ENCODE assay signal across 21 mouse cellular contexts in genomic region chr5:101992969-101993670, GRCm38 (mm10).
DNase-seq lines count a peak whose midpoint lies in the region; ATAC-seq and TF ChIP-seq lines count a peak whose summit lies in the region.
"Had no signal": no experiment of that assay in that cellular context is flagged by ENCODE, and none has a peak within 500 bp of the region (broad histone marks: within the 10 kb centered on the region; RNA-seq: fewer than 3 reads in every experiment).

No protein-coding gene starts in this region.

- POLR2A ChIA-PET in Patski (lab: Charles Lee) = interaction anchor here (1.0 kb wide), 1 partner anchor 90 kb away, joined by 3 read pairs; no protein-coding TSS in a partner anchor

- H3K27ac ChIP-seq in heart, embryonic 13.5 days (replicated peaks) = peak overlapping the region; percentile 39; the same call in 1 of the 2 replicates
- H3K27ac ChIP-seq in kidney, embryonic 16.5 days (ENCODE audit: low read length) = peak overlapping the region; percentile 69; the same call in 1 of the 2 replicates
- H3K27ac ChIP-seq in forebrain, embryonic 13.5 days = no peak overlapping the region
- H3K27ac ChIP-seq: embryonic facial prominence, embryonic 13.5 days; forebrain, embryonic 15.5 days; limb, embryonic 12.5 days had no signal

- peaks cover 37% of the 10 kb centered on the region for H3K4me1 ChIP-seq in heart, embryonic 13.5 days
- H3K4me1 ChIP-seq in kidney, embryonic 16.5 days (ENCODE audit: insufficient read depth, low read length) = peaks cover 31% of the 10 kb centered on the region
- peaks cover 12% of the 10 kb centered on the region for H3K4me1 ChIP-seq in forebrain, embryonic 13.5 days
- H3K4me1 ChIP-seq: forebrain, embryonic 15.5 days had no signal

- no peaks in the 10 kb centered on the region for H3K27me3 ChIP-seq in heart, embryonic 13.5 days (replicated peaks)
- no peaks in the 10 kb centered on the region for H3K27me3 ChIP-seq in Patski
- H3K27me3 ChIP-seq in kidney, embryonic 16.5 days (ENCODE audit: insufficient read depth, low read length) = no peaks in the 10 kb centered on the region
- no peaks in the 10 kb centered on the region for H3K27me3 ChIP-seq in forebrain, embryonic 13.5 days
- H3K27me3 ChIP-seq: embryonic facial prominence, embryonic 13.5 days; forebrain, embryonic 15.5 days; limb, embryonic 12.5 days; megakaryocyte, embryonic 14.5 days had no signal

- intact Hi-C loops in left cerebral cortex, postnatal 14 days (cut with DNase I) = no loop called here

- no peak for DNase-seq in heart, adult 8-10 months (ENCODE audit: low spot score)
- peak; percentile 82 for DNase-seq in Patski (ENCODE audit: low read depth, low spot score)
- DNase-seq in kidney, adult 11 months = peak; percentile 66
- no peak for DNase-seq in right cerebral cortex, postnatal 10 days (ENCODE audit: low spot score in 2 of 2)
- no peak for DNase-seq in left cerebral cortex, postnatal 14 days (ENCODE audit: low spot score in 2 of 2)
- DNase-seq: adrenal gland, postnatal 10 days; B cell, adult 2 months; cerebellum, postnatal 10 days; gastrocnemius, postnatal 25 days; heart, postnatal 36 days; thymus, postnatal 36 days had no signal

- no peak overlapping the region for H3K4me3 ChIP-seq in heart, embryonic 13.5 days
- H3K4me3 ChIP-seq in kidney, embryonic 16.5 days (ENCODE audit: low read length) = no peak overlapping the region
- H3K4me3 ChIP-seq in forebrain, embryonic 13.5 days = no peak overlapping the region
- H3K4me3 ChIP-seq: embryonic facial prominence, embryonic 13.5 days; forebrain, embryonic 15.5 days; limb, embryonic 12.5 days; megakaryocyte, embryonic 14.5 days had no signal

- peaks cover 8% of the 10 kb centered on the region; the same call in 1 of the 2 replicates for H3K36me3 ChIP-seq in heart, embryonic 13.5 days
- peaks cover 4% of the 10 kb centered on the region; the same call in 1 of the 2 replicates for H3K36me3 ChIP-seq in kidney, embryonic 16.5 days (ENCODE audit: insufficient read depth, low read length)
- no peaks in the 10 kb centered on the region; the same call in 1 of the 2 replicates for H3K36me3 ChIP-seq in forebrain, embryonic 13.5 days (ENCODE audit: poor library complexity, severe bottlenecking)
- H3K36me3 ChIP-seq: forebrain, embryonic 15.5 days had no signal

- TF ChIP-seq CTCF in Patski (IDR thresholded peaks at IDR 0.05) = no peak

- no peak for ATAC-seq in heart, embryonic 13.5 days (ENCODE audit: extremely low read depth, insufficient number of reproducible peaks, low FRiP score, low TSS enrichment)
- ATAC-seq in Patski = peak; percentile 97
- peak; percentile 80 for ATAC-seq in kidney, embryonic 16.5 days (ENCODE audit: low FRiP score, low TSS enrichment)
- no peak for ATAC-seq in forebrain, embryonic 13.5 days
- ATAC-seq: hindbrain, embryonic 16.5 days; intestine, embryonic 16.5 days; lung, postnatal 0 days had no signal

- H3K9ac ChIP-seq in heart, embryonic 13.5 days = no peak overlapping the region
- no peak overlapping the region for H3K9ac ChIP-seq in kidney, embryonic 16.5 days (replicated peaks; ENCODE audit: low read length)
- H3K9ac ChIP-seq in forebrain, embryonic 13.5 days = no peak overlapping the region
- H3K9ac ChIP-seq: embryonic facial prominence, embryonic 13.5 days; forebrain, embryonic 15.5 days; limb, embryonic 12.5 days had no signal

- WGBS in heart, embryonic 13.5 days = 65% methylated on average over 7 of the region's 7 CpGs
- WGBS in kidney, embryonic 16.5 days = 63% methylated on average over 7 of the region's 7 CpGs
- 86% methylated on average over 7 of the region's 7 CpGs for WGBS in forebrain, embryonic 13.5 days

- H3K4me2 ChIP-seq in heart, embryonic 13.5 days = no peak overlapping the region
- no peak overlapping the region for H3K4me2 ChIP-seq in kidney, embryonic 16.5 days (replicated peaks; ENCODE audit: low read depth, low read length)
- no peak overlapping the region for H3K4me2 ChIP-seq in forebrain, embryonic 13.5 days
- H3K4me2 ChIP-seq: embryonic facial prominence, embryonic 13.5 days; forebrain, embryonic 15.5 days; limb, embryonic 12.5 days had no signal

- H3K9me3 ChIP-seq in heart, embryonic 13.5 days = no peaks in the 10 kb centered on the region
- no peaks in the 10 kb centered on the region for H3K9me3 ChIP-seq in kidney, embryonic 16.5 days (ENCODE audit: low read length)
- H3K9me3 ChIP-seq in forebrain, embryonic 13.5 days (replicated peaks) = no peaks in the 10 kb centered on the region
- H3K9me3 ChIP-seq: embryonic facial prominence, embryonic 13.5 days; forebrain, embryonic 15.5 days; limb, embryonic 12.5 days; megakaryocyte, embryonic 14.5 days had no signal

- CTCF ChIA-PET in Patski (lab: Charles Lee) = interaction anchor here (1.2 to 1.7 kb wide), 3 partner anchors 35 to 81 kb away, joined by 3 to 6 read pairs (median 4); no protein-coding TSS in a partner anchor

- in situ Hi-C loops in Patski (cut with MboI; ENCODE audit: low pct_unique_long_range_greater_than_20kb) = loop anchor here (5.0 kb wide), 1 partner anchor 79 kb away; no protein-coding TSS in a partner anchor

Comparison
In these comparisons a context has a peak if more than half of its experiments do, and no peak if none do; other contexts are left out.
1. ATAC-seq: peak in Patski (single experiment) and kidney, embryonic 16.5 days (single experiment); none in heart, embryonic 13.5 days (single experiment) and forebrain, embryonic 13.5 days (single experiment).
2. DNase-seq: peak in Patski (single experiment) and kidney, adult 11 months (single experiment); none in heart, adult 8-10 months (single experiment), right cerebral cortex, postnatal 10 days (0 of 2) and left cerebral cortex, postnatal 14 days (0 of 2).